ENCODE assay signal across 18 mouse cellular contexts in the genomic region with DNA sequence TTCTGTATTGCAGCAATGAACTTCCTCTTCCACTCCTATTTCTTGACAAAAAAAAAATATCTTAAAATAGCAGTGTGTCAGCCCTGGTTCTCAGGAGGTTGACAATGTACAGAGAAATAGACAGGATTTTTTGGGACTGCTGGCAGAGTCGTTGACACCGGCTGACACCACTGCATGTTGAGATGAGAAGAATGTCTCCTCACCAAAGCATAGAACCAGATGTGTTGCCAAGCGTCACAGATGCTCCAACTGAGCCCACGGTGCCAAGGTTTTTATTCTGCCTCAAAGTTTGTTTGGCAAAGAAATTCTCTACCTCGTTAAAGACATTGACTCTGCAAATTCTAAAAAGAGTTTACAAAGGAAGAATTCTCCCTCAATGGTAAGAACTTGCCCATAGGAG.
"Had no signal": no experiment of that assay in that cellular context is flagged by ENCODE, and none has a peak within 500 bp of the region (broad histone marks: within the 10 kb centered on the region; RNA-seq: fewer than 3 reads in every experiment).

No protein-coding gene starts in this region.

- DNase-seq: lung, adult 18-20 months; lung, embryonic 14.5 days; lung, postnatal 10 days; lung, postnatal 4 days; midbrain, embryonic 14.5 days; retina, postnatal 1 day; right cerebral cortex, postnatal 14 days; right cerebral cortex, postnatal 4 days; spleen, adult 18-20 months; thymus, adult 2 months; thymus, postnatal 25 days; thymus, postnatal 4 days had no signal

- H3K36me3 ChIP-seq: midbrain, embryonic 10.5 days; midbrain, embryonic 12.5 days; neural tube, embryonic 13.5 days; neural tube, embryonic 15.5 days had no signal

- H3K27ac ChIP-seq: liver, embryonic 14.5 days; midbrain, embryonic 10.5 days; midbrain, embryonic 12.5 days; neural tube, embryonic 13.5 days; neural tube, embryonic 15.5 days had no signal

- H3K4me1 ChIP-seq: midbrain, embryonic 10.5 days; midbrain, embryonic 12.5 days; neural tube, embryonic 13.5 days; neural tube, embryonic 15.5 days had no signal

- H3K27me3 ChIP-seq: midbrain, embryonic 12.5 days; neural tube, embryonic 13.5 days; neural tube, embryonic 15.5 days had no signal

- H3K4me3 ChIP-seq: midbrain, embryonic 10.5 days; midbrain, embryonic 12.5 days; myocyte; neural tube, embryonic 13.5 days; neural tube, embryonic 15.5 days had no signal
